Mouse (Mus musculus) C2C12 (cell line): Measurements from ENCODE around the gene Cep89.

Source experiments
- CTCF ChIP-seq: IDR thresholded peaks from one replicate; pipeline ENCODE4 v1.5.1; 2011; ENCODE audit not compliant: control insufficient read depth, insufficient read depth, insufficient read length
- FOSL1 ChIP-seq: IDR thresholded peaks from one replicate; pipeline ENCODE4 v1.8.0; 2011; ENCODE audit warnings: mild to moderate bottlenecking, low read length; ENCODE audit not compliant: poor library complexity, insufficient read depth, severe bottlenecking
- MAX ChIP-seq: IDR thresholded peaks from one replicate; pipeline ENCODE4 v1.6.1; 2011; ENCODE audit warnings: mild to moderate bottlenecking, control low read depth
- MYOD1 ChIP-seq: IDR thresholded peaks from one replicate; pipeline ENCODE4 v1.6.1; 2011; ENCODE audit warnings: low read depth; ENCODE audit not compliant: control insufficient read depth, insufficient read length
- MYOG ChIP-seq: IDR thresholded peaks from one replicate; pipeline ENCODE4 v1.6.1; 2011; ENCODE audit not compliant: control insufficient read depth, insufficient read length; ENCODE audit errors: extremely low read depth
- USF1 ChIP-seq: IDR thresholded peaks from one replicate; pipeline ENCODE4 v1.6.1; 2011; ENCODE audit warnings: low read depth, mild to moderate bottlenecking, control low read depth, moderate library complexity

- TF ChIP-seq CTCF: no peak
- TF ChIP-seq MAX: no peak
- TF ChIP-seq MYOG: no peak
- no peak for TF ChIP-seq USF1
- no peak for TF ChIP-seq FOSL1
- no peak for TF ChIP-seq MYOD1
Observed at GRCm38 (mm10) chr7:35415226-35415625, 18.4 kb downstream of the Cep89 start.
